Mouse (Mus musculus): ENCODE results near the gene Nfatc2ip. TPM values are rescaled to one million over a fixed set of nuclear protein-coding genes. Genes with fewer than 3 reads are reported as not detected.

Nfatc2ip gene
- polyA plus RNA-seq, 1 experiment from 2014 or later = 2.3 TPM

- Histone ChIP-seq H3K27me3 (replicated peaks; ENCODE audit: control insufficient read depth, insufficient read depth, low read length) (no peaks in the 10 kb centered on the region), H3K4me3 (ENCODE audit: low read length) (no peak overlapping the region), H3K4me2 (ENCODE audit: low read length) (no peak overlapping the region), H3K9ac (ENCODE audit: low read depth, low read length) (no peak overlapping the region), H3K9me3 (ENCODE audit: control insufficient read depth, low read length) (no peaks in the 10 kb centered on the region), H3K4me1 (ENCODE audit: control insufficient read depth, insufficient read depth, low read depth, low read length) (peaks cover 15% of the 10 kb centered on the region), H3K36me3 (ENCODE audit: control insufficient read depth, insufficient read depth, low read length) (peaks cover 6% of the 10 kb centered on the region), H3K27ac (ENCODE audit: low read depth, low read length) (no peak overlapping the region)
- ATAC-seq = no peak
Observed at GRCm38 (mm10) chr7:126430167-126430566, 33.6 kb upstream of the Nfatc2ip start.

DNA sequence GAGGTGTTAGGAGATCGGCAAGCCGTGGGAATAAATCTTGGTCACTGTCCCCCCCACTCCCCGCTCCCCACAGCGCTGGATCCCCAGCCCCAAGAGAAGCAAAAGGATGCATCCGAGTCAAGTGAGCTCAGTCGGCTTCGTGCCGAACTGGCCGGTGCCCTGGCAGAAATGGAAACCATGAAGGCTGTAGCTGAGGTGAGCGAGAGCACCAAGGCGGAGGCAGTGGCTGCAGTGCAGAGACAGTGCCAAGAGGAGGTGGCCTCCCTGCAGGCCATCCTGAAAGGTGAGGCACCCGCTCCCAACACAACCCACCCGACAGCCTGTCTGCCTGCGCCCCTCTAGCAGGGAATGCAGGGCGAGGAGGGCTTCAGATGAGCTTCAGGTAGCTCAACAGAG lies 33.0 kb upstream of the Nfatc2ip start:
- Histone ChIP-seq H3K4me1 (ENCODE audit: control insufficient read depth, insufficient read depth, low read depth, low read length) (peaks cover 15% of the 10 kb centered on the region), H3K27me3 (replicated peaks; ENCODE audit: control insufficient read depth, insufficient read depth, low read length) (no peaks in the 10 kb centered on the region), H3K9ac (ENCODE audit: low read depth, low read length) (peak overlapping the region; percentile 88), H3K4me3 (ENCODE audit: low read length) (peak overlapping the region; percentile 83), H3K27ac (ENCODE audit: low read depth, low read length) (peak overlapping the region; percentile 86), H3K9me3 (ENCODE audit: control insufficient read depth, low read length) (no peaks in the 10 kb centered on the region), H3K36me3 (ENCODE audit: control insufficient read depth, insufficient read depth, low read length) (peaks cover 6% of the 10 kb centered on the region), H3K4me2 (ENCODE audit: low read length) (peak overlapping the region; percentile 93)
- 23% methylated on average over 15 of the region's 15 CpGs for WGBS
- no peak; the same call in 1 of the 2 replicates for ATAC-seq

DNA sequence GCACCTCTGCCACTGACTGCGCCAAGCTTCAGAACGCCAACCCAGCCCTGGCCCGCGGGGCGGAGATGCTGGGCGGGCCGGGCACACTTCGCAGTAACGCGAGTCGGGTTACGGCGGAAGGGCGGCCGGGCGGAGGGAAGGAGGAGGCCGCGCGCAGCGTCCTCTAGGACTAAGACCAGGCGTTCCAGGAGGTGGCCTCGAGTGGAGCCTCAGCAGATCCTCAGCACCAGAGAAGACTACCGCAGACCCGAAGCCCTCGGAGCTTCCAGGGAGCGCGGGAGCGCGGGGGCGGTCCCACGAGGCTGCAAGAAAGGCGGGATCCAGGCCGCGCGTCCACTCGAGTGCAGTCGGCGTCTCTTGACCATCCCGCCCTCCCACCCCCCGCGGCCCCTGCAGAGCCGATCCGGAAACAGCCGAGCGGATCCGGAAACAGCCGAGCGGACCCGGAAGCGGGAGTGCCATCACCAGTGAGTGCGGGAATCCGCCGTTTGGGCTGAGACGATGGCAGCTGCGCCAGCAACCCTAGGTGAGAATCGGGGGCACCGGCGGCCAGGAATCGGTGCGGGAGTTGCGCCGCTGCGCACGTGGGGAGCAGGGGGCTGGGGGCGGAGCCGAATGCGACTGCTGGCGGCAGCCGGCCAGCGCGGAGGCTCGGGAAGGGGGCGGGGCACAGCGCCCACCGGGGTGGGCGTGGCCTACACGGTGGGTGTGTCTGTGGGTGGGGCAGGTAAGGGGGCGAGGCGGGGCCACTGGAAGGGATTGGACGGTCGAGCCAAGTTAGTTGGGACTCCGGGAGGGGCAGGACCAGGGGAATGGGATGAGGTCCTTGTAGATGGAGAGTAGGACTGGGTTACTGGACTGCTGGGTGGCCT lies 32.3 kb upstream of the Nfatc2ip start, which contains the start of gene Rabep2:
TSS of gene Rabep2 (plus strand) at position 129 of the 872 bp plus-strand sequence.
- peak within 1 kb of the TSS; percentile 93 for H3K4me2 ChIP-seq (ENCODE audit: low read length)
- H3K4me1 ChIP-seq (ENCODE audit: control insufficient read depth, insufficient read depth, low read depth, low read length) = peaks cover 15% of the 10 kb centered on the region
- H3K27ac ChIP-seq (ENCODE audit: low read depth, low read length) = peak within 1 kb of the TSS; percentile 86
- H3K9me3 ChIP-seq (ENCODE audit: control insufficient read depth, low read length) = no peaks in the 10 kb centered on the region
- ATAC-seq = peak; percentile 97
- H3K27me3 ChIP-seq (replicated peaks; ENCODE audit: control insufficient read depth, insufficient read depth, low read length) = no peaks in the 10 kb centered on the region
- peak within 1 kb of the TSS; percentile 88 for H3K9ac ChIP-seq (ENCODE audit: low read depth, low read length)
- H3K4me3 ChIP-seq (ENCODE audit: low read length) = peak within 1 kb of the TSS; percentile 83
- H3K36me3 ChIP-seq (ENCODE audit: control insufficient read depth, insufficient read depth, low read length) = 0 out of 2 replicates have a peak, but pooled peaks cover 2% of the 10 kb centered on the region
- WGBS = under 1% methylated on average over 60 of the region's 82 CpGs

DNA sequence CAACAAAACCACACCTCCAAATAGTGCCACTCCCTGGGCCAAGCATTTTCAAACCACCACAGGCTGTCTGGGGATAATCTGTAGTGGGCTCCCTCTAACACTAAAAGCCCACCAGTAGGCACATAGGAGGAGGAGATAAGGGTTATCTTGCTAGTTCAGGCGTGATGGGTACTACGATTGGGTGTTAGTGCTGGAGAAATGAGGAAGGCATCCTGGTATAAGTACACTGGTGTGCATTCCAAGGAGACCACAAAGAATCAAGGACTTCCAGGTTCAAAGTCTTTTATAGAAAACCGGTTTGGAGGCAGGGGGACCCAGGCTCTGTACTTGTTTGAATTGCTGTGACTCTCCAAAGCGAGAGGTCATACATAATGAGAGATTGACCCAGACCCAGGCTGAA lies 31.6 kb upstream of the Nfatc2ip start:
- Histone ChIP-seq H3K27ac (ENCODE audit: low read depth, low read length) (peak overlapping the region; percentile 86), H3K4me3 (ENCODE audit: low read length) (peak overlapping the region; percentile 83), H3K4me2 (ENCODE audit: low read length) (peak overlapping the region; percentile 93), H3K27me3 (replicated peaks; ENCODE audit: control insufficient read depth, insufficient read depth, low read length) (no peaks in the 10 kb centered on the region), H3K36me3 (ENCODE audit: control insufficient read depth, insufficient read depth, low read length) (0 out of 2 replicates have a peak, but pooled peaks cover 2% of the 10 kb centered on the region), H3K9ac (ENCODE audit: low read depth, low read length) (peak overlapping the region; percentile 88), H3K9me3 (ENCODE audit: control insufficient read depth, low read length) (no peaks in the 10 kb centered on the region), H3K4me1 (ENCODE audit: control insufficient read depth, insufficient read depth, low read depth, low read length) (peaks cover 15% of the 10 kb centered on the region)
- no peak for ATAC-seq
- WGBS = 21% methylated on average over 4 of the region's 4 CpGs

DNA sequence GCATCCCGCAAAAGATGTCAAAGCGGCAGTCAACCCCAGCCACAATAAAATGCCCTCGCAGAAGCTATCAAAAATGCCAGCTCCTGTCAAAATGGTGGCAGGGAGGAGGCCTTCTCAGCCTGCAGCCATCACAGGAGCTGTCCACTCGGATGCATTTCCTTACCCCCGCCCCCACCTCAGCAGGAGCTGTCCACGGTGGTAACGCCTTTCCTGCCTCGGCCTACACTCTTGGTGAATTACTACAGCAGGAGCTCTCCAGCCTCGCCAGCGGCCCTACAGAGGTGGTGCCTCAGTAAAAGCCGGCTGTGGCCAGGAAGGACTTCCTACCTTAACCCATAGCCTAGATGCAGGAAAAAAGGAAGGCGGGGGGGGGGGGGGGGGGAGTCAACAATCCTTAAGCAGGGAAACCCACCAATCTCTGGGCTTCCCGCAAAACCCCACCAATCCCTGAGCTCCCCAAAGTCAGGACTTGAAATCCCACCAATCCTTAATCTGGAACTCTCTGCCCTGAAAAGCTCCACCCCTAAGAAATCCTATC lies 30.9 kb upstream of the Nfatc2ip start:
- Histone ChIP-seq H3K9me3 (ENCODE audit: control insufficient read depth, low read length) (no peaks in the 10 kb centered on the region), H3K4me2 (ENCODE audit: low read length) (no peak overlapping the region), H3K4me3 (ENCODE audit: low read length) (no peak overlapping the region), H3K4me1 (ENCODE audit: control insufficient read depth, insufficient read depth, low read depth, low read length) (peaks cover 15% of the 10 kb centered on the region), H3K27ac (ENCODE audit: low read depth, low read length) (no peak overlapping the region), H3K27me3 (replicated peaks; ENCODE audit: control insufficient read depth, insufficient read depth, low read length) (no peaks in the 10 kb centered on the region), H3K9ac (ENCODE audit: low read depth, low read length) (no peak overlapping the region), H3K36me3 (ENCODE audit: control insufficient read depth, insufficient read depth, low read length) (no peaks in the 10 kb centered on the region)
- 56% methylated on average over 12 of the region's 13 CpGs for WGBS
- ATAC-seq = no peak

DNA sequence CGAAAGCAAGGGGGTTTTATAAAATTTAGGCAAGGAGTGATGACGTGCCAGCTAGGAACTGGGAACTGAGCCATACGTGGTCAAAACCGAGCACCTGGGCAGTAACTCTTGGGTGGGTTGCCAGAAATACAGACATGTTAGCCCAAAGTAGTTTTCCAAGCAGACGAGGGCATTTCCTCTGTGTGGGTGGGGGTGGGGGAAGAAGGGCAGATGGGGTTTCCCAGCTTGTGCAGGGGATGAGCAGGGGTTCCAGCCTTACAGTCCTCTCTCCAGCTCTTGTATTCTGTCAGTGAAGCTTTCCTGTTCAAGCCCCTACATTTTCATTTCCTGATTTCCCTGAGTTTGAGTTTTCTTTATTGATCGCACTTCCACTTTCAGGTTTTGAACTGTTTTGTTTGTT lies 27.6 kb upstream of the Nfatc2ip start:
- ATAC-seq = no peak
- no peak overlapping the region for H3K4me3 ChIP-seq (ENCODE audit: low read length)
- H3K4me1 ChIP-seq (ENCODE audit: control insufficient read depth, insufficient read depth, low read depth, low read length) = peaks cover 7% of the 10 kb centered on the region
- H3K27me3 ChIP-seq (replicated peaks; ENCODE audit: control insufficient read depth, insufficient read depth, low read length) = no peaks in the 10 kb centered on the region
- no peak overlapping the region for H3K9ac ChIP-seq (ENCODE audit: low read depth, low read length)
- H3K27ac ChIP-seq (ENCODE audit: low read depth, low read length) = no peak overlapping the region
- no peak overlapping the region for H3K4me2 ChIP-seq (ENCODE audit: low read length)
- no peaks in the 10 kb centered on the region for H3K9me3 ChIP-seq (ENCODE audit: control insufficient read depth, low read length)
- 93% methylated on average over 6 of the region's 6 CpGs for WGBS
- no peaks in the 10 kb centered on the region for H3K36me3 ChIP-seq (ENCODE audit: control insufficient read depth, insufficient read depth, low read length)

- WGBS = 91% methylated on average over 5 of the region's 5 CpGs
- Histone ChIP-seq H3K4me3 (ENCODE audit: low read length) (no peak overlapping the region), H3K36me3 (ENCODE audit: control insufficient read depth, insufficient read depth, low read length) (no peaks in the 10 kb centered on the region), H3K4me2 (ENCODE audit: low read length) (no peak overlapping the region), H3K9me3 (ENCODE audit: control insufficient read depth, low read length) (no peaks in the 10 kb centered on the region), H3K27ac (ENCODE audit: low read depth, low read length) (no peak overlapping the region), H3K27me3 (replicated peaks; ENCODE audit: control insufficient read depth, insufficient read depth, low read length) (no peaks in the 10 kb centered on the region), H3K4me1 (ENCODE audit: control insufficient read depth, insufficient read depth, low read depth, low read length) (no peaks in the 10 kb centered on the region), H3K9ac (ENCODE audit: low read depth, low read length) (no peak overlapping the region)
- no peak for ATAC-seq
Observed at GRCm38 (mm10) chr7:126421756-126422155, 25.2 kb upstream of the Nfatc2ip start.

- no peaks in the 10 kb centered on the region for H3K27me3 ChIP-seq (replicated peaks; ENCODE audit: control insufficient read depth, insufficient read depth, low read length)
- ATAC-seq = no peak
- H3K36me3 ChIP-seq (ENCODE audit: control insufficient read depth, insufficient read depth, low read length) = no peaks in the 10 kb centered on the region
- H3K9ac ChIP-seq (ENCODE audit: low read depth, low read length) = no peak overlapping the region
- H3K9me3 ChIP-seq (ENCODE audit: control insufficient read depth, low read length) = no peaks in the 10 kb centered on the region
- no peaks in the 10 kb centered on the region for H3K4me1 ChIP-seq (ENCODE audit: control insufficient read depth, insufficient read depth, low read depth, low read length)
- H3K4me2 ChIP-seq (ENCODE audit: low read length) = no peak overlapping the region
- H3K27ac ChIP-seq (ENCODE audit: low read depth, low read length) = no peak overlapping the region
- WGBS = 74% methylated on average over 3 of the region's 3 CpGs
- H3K4me3 ChIP-seq (ENCODE audit: low read length) = no peak overlapping the region
Observed at GRCm38 (mm10) chr7:126418496-126418895, 22.0 kb upstream of the Nfatc2ip start.

DNA sequence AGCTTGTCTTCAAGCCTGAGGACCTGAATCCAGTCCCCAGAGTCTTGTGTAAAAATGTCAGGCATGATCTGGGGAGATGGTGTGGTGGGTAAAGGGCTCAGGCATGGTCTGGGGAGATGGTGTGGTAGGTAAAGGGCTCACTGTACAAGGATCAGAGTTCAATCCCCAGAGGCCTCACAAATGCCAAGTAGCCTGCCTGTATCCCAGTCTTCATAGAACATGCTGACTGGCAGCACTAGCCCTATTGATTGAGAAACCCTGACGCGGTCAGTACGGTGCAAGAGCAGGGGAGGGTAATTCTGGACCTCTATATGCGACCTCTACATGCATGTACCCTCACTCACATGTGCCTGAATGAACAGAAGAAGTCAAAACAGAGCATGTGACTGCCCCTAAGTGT lies 21.1 kb upstream of the Nfatc2ip start:
- Histone ChIP-seq H3K9me3 (ENCODE audit: control insufficient read depth, low read length) (no peaks in the 10 kb centered on the region), H3K36me3 (ENCODE audit: control insufficient read depth, insufficient read depth, low read length) (no peaks in the 10 kb centered on the region), H3K4me2 (ENCODE audit: low read length) (no peak overlapping the region), H3K4me3 (ENCODE audit: low read length) (no peak overlapping the region), H3K9ac (ENCODE audit: low read depth, low read length) (no peak overlapping the region), H3K27me3 (replicated peaks; ENCODE audit: control insufficient read depth, insufficient read depth, low read length) (no peaks in the 10 kb centered on the region), H3K27ac (ENCODE audit: low read depth, low read length) (no peak overlapping the region), H3K4me1 (ENCODE audit: control insufficient read depth, insufficient read depth, low read depth, low read length) (no peaks in the 10 kb centered on the region)
- 82% methylated on average over 4 of the region's 4 CpGs for whole genome bisulfite sequencing
- no peak for ATAC-seq
